Mouse (Mus musculus): Measurements from ENCODE around the gene Reps1.

Gene Reps1

GRCm38 (mm10) chr10:18055696-18056390 lies at the start of gene Reps1:
Gene Reps1, plus strand, starts transcription at chr10:18055861.
- peak; percentile 61 for ATAC-seq (ENCODE audit: insufficient number of reproducible peaks, low FRiP score, low TSS enrichment)

DNA sequence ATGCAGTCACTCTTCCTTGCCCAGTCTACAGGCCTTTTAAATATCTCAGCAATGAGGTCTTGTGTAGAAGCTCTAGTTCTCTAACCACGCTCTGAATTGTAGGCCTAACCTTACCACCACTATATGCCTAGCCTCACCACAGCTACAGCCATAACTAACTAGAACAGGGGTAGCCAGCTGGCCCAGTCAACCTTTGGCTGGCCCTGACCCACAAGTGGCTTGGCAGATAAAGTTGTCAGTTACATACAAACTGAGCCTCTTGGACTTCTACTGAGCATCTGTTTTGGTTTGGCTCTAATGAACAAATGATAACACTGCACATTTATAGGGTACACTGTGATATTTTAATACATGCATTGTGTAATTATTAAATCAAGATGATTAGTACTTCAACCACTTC lies 48.9 kb upstream of the Reps1 start:
- no peak for ATAC-seq (ENCODE audit: insufficient number of reproducible peaks, low FRiP score, low TSS enrichment)

DNA sequence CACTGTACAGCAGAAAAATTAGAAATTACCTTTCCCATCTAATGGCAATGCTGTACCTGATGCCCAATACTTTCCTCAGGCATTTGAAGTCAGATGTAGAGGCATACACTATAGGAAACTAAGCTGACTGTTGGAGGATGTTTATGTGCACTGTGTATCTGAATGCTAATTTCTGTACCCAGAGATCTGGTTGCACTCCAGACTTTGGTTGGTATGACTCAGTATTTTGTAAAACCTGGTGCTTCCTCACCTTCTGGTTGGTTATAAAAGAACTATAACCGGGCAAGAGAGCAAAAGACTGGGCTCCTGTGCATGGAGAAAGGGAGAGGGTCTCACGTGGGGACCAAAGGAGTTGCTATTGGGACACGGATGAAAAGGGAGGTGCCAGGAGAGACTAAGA lies 48.4 kb upstream of the Reps1 start:
- ATAC-seq (ENCODE audit: insufficient number of reproducible peaks, low FRiP score, low TSS enrichment) = no peak

DNA sequence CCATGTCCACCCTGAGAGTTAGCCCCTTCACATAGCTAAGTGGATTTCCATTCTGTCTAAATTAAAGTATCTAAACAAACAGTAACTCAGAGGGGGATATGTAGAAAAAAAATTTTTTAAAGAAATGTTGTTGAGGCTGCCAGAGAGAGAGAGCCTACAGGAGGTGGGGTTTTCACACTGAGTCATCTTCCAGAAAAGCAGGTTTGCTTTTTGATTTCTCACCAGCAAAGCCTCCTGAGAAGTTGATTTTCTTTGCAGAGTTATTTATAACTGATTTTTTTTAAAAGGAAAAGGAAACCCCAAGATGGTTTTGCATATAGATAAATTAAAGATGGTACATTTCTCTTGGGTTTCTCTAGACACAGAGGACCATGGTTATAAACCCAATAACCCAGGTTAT lies 47.5 kb upstream of the Reps1 start:
- ATAC-seq (ENCODE audit: insufficient number of reproducible peaks, low FRiP score, low TSS enrichment) = no peak

DNA sequence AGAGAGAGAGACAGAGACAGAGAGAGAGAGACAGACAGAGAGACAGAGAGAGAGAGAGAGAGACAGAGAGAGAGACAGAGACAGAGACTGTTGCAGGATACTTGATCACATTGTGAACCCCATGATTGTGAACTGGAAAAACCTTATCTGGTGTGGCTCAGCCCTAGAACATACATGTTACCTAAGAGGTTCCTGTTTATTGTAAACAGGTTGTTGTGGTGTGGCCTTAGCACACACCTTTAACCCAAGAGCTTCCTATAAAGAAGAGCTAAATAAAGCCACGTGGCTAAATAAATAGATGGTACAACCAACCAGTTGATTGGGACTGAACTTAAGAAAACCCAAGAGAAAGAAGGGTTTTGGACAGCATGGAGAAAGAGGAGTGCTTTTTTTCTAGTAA lies 45.9 kb upstream of the Reps1 start:
- ATAC-seq (ENCODE audit: insufficient number of reproducible peaks, low FRiP score, low TSS enrichment) = no peak

DNA sequence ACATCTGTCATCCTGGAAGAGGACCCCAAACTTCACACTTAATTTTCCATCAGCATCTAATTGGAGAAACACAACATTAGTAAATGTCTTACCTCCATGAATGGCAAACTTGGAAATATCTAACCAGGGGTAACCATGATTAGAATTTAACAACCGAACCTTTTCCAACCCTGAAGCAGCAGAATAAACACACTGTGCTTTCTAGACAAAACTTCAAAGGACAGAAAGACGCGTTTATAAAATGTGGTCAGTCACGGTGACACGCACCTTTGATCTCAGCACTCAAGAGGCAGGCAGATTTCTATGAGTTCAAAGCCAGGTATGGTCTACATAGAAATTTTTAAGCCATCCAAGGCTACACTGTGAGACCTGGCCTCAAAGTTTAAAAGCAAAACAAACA lies 43.9 kb upstream of the Reps1 start:
- no peak for ATAC-seq (ENCODE audit: insufficient number of reproducible peaks, low FRiP score, low TSS enrichment)

GRCm38 (mm10) chr10:18020443-18020842 lies 35.2 kb upstream of the Reps1 start:
- no peak for ATAC-seq (ENCODE audit: insufficient number of reproducible peaks, low FRiP score, low TSS enrichment)

DNA sequence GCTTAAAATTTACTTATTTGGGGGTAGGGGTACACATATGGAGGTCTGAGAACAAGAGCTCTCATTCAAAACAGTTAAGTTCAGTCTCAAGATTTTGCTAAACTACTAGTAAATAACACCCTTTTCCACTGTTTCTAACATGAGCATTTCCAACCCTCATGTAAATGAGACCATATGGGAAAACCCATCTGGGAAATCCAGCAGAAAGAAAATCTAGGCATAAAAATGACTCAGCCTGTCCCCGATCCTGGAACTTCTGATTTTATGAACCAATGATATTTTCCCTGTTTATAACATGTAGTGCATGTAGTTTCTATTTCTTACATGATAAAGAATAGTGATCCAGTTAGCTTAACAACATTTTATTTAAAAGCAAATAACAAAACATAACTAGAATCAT lies 34.8 kb upstream of the Reps1 start:
- ATAC-seq (ENCODE audit: insufficient number of reproducible peaks, low FRiP score, low TSS enrichment) = no peak

DNA sequence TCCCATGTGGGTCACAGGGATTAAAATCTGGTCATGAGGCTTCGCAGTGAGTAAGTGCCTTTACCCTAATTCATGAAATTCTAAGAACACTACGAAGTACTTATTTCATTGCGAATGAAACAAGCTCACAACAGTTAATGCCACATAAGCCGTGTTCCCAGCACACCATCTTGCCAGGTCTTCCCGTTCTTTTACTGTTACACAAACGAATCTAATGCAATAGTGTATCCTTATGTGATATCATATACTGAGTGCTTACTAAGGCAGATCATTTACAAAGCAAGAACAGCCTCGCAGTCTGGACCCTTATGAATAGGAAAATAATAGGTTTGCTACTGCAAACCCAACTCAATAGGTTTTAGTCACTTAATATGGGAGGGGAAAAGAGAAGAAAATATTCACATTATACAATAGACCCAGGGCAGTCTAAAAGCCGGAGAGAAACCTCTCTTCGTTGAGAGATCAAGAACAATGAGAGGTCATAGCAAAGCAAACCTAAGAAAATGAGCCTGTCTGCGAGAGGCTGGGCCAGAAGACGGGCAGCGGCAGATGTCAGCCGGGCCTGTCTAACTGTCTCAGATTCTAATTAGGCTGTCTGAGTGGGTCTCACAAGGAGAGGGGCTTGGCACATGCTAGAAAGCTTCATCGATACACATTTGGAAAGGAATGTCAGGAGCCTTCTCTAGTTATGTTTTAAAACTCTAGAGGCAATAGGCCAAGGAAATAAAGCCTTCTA lies 33.9 kb upstream of the Reps1 start:
- ATAC-seq (ENCODE audit: insufficient number of reproducible peaks, low FRiP score, low TSS enrichment) = no peak

DNA sequence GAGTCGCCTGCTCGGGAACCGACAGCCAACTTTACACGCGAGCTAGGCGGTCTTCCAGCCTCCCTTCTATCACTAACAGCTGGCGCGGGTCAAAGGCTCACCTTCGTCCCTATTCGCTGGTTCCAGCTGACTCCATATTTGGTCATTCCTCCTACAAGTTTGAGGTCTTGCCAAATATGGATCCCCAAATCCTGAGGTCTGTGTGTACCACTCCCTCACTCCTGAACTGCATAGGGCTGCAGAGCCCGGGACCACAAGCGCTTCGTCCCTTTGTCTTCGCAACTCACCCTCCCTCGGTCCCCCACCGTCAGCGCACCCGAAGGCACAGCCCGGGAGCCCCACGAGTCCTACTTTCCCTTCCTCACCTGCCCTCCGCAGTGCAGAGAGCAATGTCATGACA lies 33.3 kb upstream of the Reps1 start:
- peak; percentile 59 for ATAC-seq (ENCODE audit: insufficient number of reproducible peaks, low FRiP score, low TSS enrichment)

DNA sequence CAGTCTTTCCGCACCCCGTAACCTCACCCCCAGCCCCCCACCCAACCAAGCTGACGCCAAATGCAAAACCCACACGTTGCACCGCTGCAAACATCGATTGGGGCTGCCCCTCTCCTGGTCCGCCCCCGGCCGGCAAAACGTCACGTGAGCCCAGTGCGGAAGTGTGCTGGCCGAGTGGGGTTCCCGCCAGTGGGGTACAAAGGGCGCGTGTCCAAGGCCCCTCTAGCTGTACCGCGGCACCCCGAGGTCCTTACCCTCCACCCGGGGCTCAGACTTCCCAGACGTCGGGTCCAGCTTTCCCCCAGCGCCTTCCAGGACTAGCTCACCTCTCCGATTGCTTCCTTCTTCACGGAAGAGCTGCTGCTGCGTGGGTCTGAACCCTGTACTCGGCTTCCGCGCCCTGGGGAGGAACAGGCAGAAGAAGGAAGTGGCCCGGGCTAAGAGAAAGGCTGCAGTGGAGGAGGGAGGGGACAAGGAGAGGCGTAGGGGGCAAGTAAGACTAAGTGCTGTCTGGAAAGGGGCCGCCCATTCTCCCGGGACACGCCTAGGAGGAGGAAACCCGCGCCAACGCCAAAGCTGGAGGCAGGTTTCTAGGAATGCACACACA lies 32.8 kb upstream of the Reps1 start, which contains the start of gene Abracl:
Abracl (minus strand) TSS at position 548 of the 607 bp plus-strand sequence.
- peak; percentile 89 for ATAC-seq (ENCODE audit: insufficient number of reproducible peaks, low FRiP score, low TSS enrichment)

DNA sequence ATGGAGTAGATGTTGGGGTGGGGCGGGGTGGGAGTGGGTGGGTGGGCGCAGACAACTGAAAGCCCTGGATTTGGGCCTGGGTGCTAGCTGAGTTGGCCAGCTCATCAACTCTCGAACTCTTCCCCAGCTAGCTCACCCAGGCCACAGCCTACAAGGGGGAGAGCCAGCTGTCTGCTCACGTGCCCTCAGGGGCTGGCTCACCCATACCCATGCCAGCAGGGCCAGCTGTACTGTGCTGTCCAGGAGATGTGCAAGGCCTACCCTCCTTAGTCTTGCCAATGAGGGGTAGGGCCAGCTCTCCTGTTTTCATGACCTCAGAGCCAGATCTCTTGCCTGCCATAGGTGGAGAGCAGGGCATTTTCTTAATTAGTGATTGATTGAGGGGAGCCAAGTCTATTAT lies 21.3 kb upstream of the Reps1 start:
- ATAC-seq (ENCODE audit: insufficient number of reproducible peaks, low FRiP score, low TSS enrichment) = no peak

GRCm38 (mm10) chr10:18036849-18037248 lies 18.8 kb upstream of the Reps1 start:
- no peak for ATAC-seq (ENCODE audit: insufficient number of reproducible peaks, low FRiP score, low TSS enrichment)

DNA sequence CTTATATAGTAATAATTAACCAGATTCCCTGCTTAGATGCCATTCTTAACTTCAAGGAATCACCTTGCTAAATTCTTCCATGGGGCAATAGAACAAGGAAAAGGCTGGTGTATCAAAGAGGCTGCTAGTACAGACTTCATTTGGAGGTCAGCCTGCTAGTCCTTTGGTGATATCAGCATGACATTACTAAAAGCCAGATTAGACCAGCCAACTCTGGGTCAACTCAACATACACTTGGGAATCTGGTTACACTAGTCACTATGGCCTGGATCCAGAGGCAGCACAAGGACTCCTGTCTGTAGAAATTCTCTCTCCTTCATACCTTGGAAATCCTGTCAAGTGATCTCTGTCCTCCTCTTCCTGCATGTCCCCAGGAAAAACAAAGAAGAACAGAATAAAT lies 9.3 kb upstream of the Reps1 start:
- no peak for ATAC-seq (ENCODE audit: insufficient number of reproducible peaks, low FRiP score, low TSS enrichment)

GRCm38 (mm10) chr10:18047380-18048146 lies 8.1 kb upstream of the Reps1 start:
- ATAC-seq (ENCODE audit: insufficient number of reproducible peaks, low FRiP score, low TSS enrichment) = no peak

GRCm38 (mm10) chr10:18055009-18055695 lies 509 bp upstream of the Reps1 start:
- peak; percentile 98 for ATAC-seq (ENCODE audit: insufficient number of reproducible peaks, low FRiP score, low TSS enrichment)

- ATAC-seq (ENCODE audit: insufficient number of reproducible peaks, low FRiP score, low TSS enrichment) = no peak
Measured at GRCm38 (mm10) chr10:18056391-18056745, 707 bp downstream of the Reps1 start.

DNA sequence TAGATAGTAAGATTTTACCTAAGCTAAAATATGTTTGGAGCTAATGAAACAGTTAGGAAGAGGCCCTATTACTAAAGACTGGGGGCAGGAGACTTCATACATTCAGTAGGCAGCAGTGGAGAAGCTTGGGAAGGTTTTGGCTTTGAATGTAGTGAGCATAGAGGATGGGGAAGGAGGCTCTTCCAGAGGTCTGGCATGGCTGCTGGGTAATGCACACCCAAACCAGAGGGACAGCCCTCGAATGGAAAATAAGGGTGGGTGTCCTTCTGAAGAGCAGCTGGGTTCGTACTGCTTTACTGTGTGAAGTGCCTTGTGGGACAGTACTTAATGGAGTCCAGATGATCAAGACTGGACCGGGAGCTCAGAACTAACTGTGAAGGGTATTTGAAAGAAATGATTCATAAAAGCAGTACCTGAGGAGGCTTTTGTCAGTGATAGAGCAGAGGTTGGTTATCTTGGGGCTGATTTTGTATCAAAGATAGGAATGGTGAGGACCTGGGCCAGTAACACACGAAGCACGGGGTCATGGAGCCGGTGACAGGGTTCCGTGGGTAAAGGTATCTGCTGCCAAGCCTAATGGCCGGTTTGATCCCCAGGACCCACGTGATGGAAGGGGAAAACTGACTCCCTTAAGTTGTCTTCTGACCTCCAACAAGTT lies 3.1 kb downstream of the Reps1 start:
- no peak for ATAC-seq (ENCODE audit: insufficient number of reproducible peaks, low FRiP score, low TSS enrichment)

- ATAC-seq (ENCODE audit: insufficient number of reproducible peaks, low FRiP score, low TSS enrichment) = no peak
Measured at GRCm38 (mm10) chr10:18059807-18060206, 4.1 kb downstream of the Reps1 start.

DNA sequence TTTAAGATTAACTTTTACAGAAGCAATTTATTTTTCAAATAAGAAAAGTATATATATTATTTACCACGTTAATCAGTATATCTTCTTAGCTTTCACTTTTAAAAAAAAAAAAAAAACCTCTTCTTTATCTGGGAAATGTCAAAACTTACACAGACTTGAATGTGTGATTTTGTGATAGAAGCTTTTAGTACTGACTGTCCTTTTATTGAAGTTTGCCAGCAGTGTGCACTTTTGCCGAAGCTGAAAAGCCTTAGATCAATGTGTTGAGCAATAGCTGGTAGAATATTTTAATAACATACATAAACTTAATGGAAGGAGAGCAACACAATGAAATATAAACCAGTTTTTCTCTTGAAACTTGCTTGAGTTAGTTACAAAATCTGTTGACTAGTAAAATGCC lies 5.1 kb downstream of the Reps1 start:
- no peak for ATAC-seq (ENCODE audit: insufficient number of reproducible peaks, low FRiP score, low TSS enrichment)
